Mouse (Mus musculus) heart, adult 9 months (tissue): ENCODE results near the gene H1fx.
A peak's percentile ranks its signal among the peaks of the same experiment; 100 is the strongest.
"Not testable (repeated sequence)": the region's sequence is repeated elsewhere in the genome, so short reads cannot be mapped to it uniquely, and the experiment has no call there.

Experiments
- DNase-seq, 2 experiments: peaks; one replicate each; pipeline ENCODE4 v3.0.0; 2022; ENCODE audit warnings: low spot score in 2 of 2

The H1fx gene

GRCm38 (mm10) chr6:87981547-87982256, at the start of gene H1fx:
TSS of gene H1fx (minus strand) at chr6:87981637.
- DNase-seq: peak in 1 of 2 experiments; percentile 31

GRCm38 (mm10) chr6:88030432-88030831, 49.0 kb upstream of the H1fx start:
- no peak for DNase-seq

- no peak for DNase-seq
These were observed 46.0 kb upstream of the H1fx start for GRCm38 (mm10) chr6:88027390-88027789.

- no peak for DNase-seq
These were observed 42.0 kb upstream of the H1fx start for GRCm38 (mm10) chr6:88023316-88023890.

- no peak for DNase-seq
These were observed 37.7 kb upstream of the H1fx start for GRCm38 (mm10) chr6:88019154-88019553.

GRCm38 (mm10) chr6:88017821-88018220, 36.4 kb upstream of the H1fx start:
- DNase-seq: no peak

GRCm38 (mm10) chr6:88015797-88016196, 34.4 kb upstream of the H1fx start:
- DNase-seq: no peak

- DNase-seq: no peak
These were observed 32.0 kb upstream of the H1fx start for GRCm38 (mm10) chr6:88013456-88013855.

- no peak for DNase-seq
These were observed 31.2 kb upstream of the H1fx start for GRCm38 (mm10) chr6:88012601-88013000.

- not testable (repeated sequence) for DNase-seq
These were observed 29.7 kb upstream of the H1fx start for GRCm38 (mm10) chr6:88011106-88011505.

- DNase-seq: no peak
These were observed 27.8 kb upstream of the H1fx start for GRCm38 (mm10) chr6:88009209-88009608.

GRCm38 (mm10) chr6:88004773-88005172, 23.3 kb upstream of the H1fx start:
- DNase-seq: not testable (repeated sequence)

GRCm38 (mm10) chr6:88003439-88003838, 22.0 kb upstream of the H1fx start:
- no peak for DNase-seq

GRCm38 (mm10) chr6:87998358-87998757, 16.9 kb upstream of the H1fx start:
- DNase-seq: no peak

GRCm38 (mm10) chr6:87997706-87998265, 16.3 kb upstream of the H1fx start:
- DNase-seq: peak; percentile 58 to 79

GRCm38 (mm10) chr6:87996606-87997005, 15.2 kb upstream of the H1fx start:
- no peak for DNase-seq

- DNase-seq: no peak
These were observed 14.1 kb upstream of the H1fx start for GRCm38 (mm10) chr6:87995519-87995918.

- no peak for DNase-seq
These were observed 12.5 kb upstream of the H1fx start for GRCm38 (mm10) chr6:87993790-87994571.

- DNase-seq: peak; percentile 64 to 73
These were observed 11.3 kb upstream of the H1fx start for GRCm38 (mm10) chr6:87992733-87993132.

- DNase-seq: no peak
These were observed 10.4 kb upstream of the H1fx start for GRCm38 (mm10) chr6:87991886-87992285.

- DNase-seq: no peak
These were observed 9.8 kb upstream of the H1fx start for GRCm38 (mm10) chr6:87991216-87991615.

- no peak for DNase-seq
These were observed 1.1 kb upstream of the H1fx start for GRCm38 (mm10) chr6:87982506-87982905.
